Mouse (Mus musculus): ENCODE measurements around the gene Tmem212. TPM values are rescaled to one million over a fixed set of nuclear protein-coding genes. Genes with fewer than 3 reads are reported as not detected.
A peak's percentile ranks its signal among the peaks of the same experiment; 100 is the strongest.

Gene Tmem212
- polyA plus RNA-seq, 1 experiment from 2014 or later = 0.28 TPM

DNA sequence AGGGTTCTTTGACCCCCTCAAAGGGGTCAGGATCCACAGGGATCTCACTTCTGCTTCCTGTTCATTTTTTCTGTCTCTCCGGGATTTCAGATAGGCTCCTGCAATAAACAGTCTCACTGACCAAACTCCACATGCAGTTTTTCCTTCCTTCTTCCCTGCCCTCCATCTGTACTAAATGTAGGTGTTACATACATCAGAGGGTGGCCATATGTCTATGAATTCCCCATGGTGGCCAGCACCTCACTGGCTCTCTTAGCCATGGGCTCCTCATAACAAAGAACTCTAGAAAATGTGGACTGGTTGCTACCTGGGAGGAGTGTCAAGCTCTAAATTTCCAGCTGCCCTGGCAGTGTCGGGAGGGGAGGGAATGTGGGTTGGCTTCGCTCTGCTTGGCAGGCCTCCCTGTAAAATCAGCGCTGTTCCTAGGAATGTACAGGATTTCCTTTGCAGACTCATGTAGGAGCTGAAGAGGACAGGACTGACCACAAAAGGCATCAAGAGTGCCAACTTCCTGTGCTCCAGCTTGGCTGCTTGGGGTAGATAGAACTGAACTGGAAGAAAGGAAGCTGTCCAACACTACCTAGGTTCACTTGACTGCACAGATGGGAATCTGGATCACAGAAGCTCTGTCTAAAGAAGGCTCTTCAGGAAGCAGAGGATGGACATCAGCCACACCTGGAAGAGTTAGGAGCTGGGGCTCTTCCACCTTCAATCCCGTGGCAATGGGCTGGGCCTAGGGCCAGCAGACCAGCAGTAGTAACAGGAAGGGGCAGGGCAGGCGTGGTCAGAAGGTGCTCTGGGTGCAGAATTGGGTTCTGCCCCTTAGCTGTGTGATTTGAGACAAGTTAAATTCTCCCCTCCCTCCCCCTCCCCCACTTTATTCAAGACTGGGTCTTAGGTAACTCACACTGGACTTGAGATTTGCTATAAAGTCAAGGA lies 14.0 kb downstream of the Tmem212 start:
- peak; percentile 74 for DNase-seq (ENCODE audit: low spot score)
- peak overlapping the region; percentile 36 for H3K27ac ChIP-seq
- peak; percentile 40; the same call in 1 of the 2 replicates for ATAC-seq (replicated peaks; ENCODE audit: low FRiP score, low read depth)

DNA sequence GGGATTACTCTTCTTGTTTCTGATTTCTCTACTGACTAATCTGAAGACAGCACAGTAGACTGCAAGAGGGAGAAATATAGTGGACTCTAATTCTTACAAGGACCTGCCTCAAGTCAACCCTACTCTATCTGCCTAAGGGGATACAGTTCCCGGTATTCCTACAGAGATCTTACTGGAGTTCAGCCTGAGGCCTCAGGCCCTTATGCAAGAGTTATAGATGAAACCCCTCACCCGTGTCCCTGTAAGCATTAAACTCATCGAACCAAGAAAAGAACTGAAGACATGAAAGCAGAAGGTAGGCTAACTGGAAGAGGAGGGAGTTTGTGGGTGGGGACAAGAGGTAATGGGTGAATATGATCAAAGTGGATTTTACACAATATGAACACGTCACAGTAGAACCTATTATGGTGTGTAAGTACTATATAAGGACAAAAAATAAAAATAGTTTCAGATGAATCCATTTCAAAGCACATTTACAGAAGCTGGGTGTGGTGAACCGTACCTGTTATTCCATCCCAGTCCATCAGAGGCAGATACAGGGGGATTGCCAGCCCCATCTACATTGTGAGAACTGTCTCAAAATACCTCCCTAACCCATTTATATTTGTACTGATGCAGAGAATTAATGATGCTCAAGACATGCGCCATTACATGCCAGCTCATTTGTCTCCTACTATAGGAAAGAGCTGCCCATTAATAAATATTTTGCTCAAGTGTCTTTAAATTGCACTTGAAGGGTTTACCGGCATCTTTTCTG lies 17.1 kb downstream of the Tmem212 start:
- no peaks in the 10 kb centered on the region for H3K9me3 ChIP-seq (replicated peaks; ENCODE audit: low read length)
- H3K4me2 ChIP-seq (ENCODE audit: low read length) = no peak overlapping the region
- H3K4me3 ChIP-seq (replicated peaks; ENCODE audit: low read depth, low read length) = no peak overlapping the region
- ATAC-seq (replicated peaks; ENCODE audit: low FRiP score, low read depth) (peak; percentile 50), DNase-seq (ENCODE audit: low spot score) (peak; percentile 68)
- H3K27me3 ChIP-seq (ENCODE audit: insufficient read depth, low read length) = no peaks in the 10 kb centered on the region
- no peaks in the 10 kb centered on the region for H3K36me3 ChIP-seq (ENCODE audit: insufficient read depth, low read length)
- H3K9ac ChIP-seq (ENCODE audit: low read depth, low read length) = no peak overlapping the region
- WGBS = 36% methylated on average over 7 of the region's 7 CpGs
- no peaks in the 10 kb centered on the region for H3K4me1 ChIP-seq (replicated peaks; ENCODE audit: insufficient read depth, low read length)
- 0 out of 2 replicates have a peak overlapping the region, but pooled peaks have one; percentile 25 for H3K27ac ChIP-seq
- TF ChIP-seq CTCF (IDR thresholded peaks at IDR 0.05; ENCODE audit: low read depth) = no peak

More for the DNA sequence above, 14.0 kb downstream of the Tmem212 start:
- Histone ChIP-seq H3K9me3 (replicated peaks; ENCODE audit: low read length) (no peaks in the 10 kb centered on the region), H3K27me3 (ENCODE audit: insufficient read depth, low read length) (no peaks in the 10 kb centered on the region), H3K4me2 (ENCODE audit: low read length) (no peak overlapping the region), H3K9ac (ENCODE audit: low read depth, low read length) (no peak overlapping the region), H3K4me1 (replicated peaks; ENCODE audit: insufficient read depth, low read length) (no peaks in the 10 kb centered on the region), H3K36me3 (ENCODE audit: insufficient read depth, low read length) (no peaks in the 10 kb centered on the region), H3K4me3 (replicated peaks; ENCODE audit: low read depth, low read length) (no peak overlapping the region)
- no peak for TF ChIP-seq CTCF (IDR thresholded peaks at IDR 0.05; ENCODE audit: low read depth)
- WGBS = 43% methylated on average over 6 of the region's 6 CpGs

DNA sequence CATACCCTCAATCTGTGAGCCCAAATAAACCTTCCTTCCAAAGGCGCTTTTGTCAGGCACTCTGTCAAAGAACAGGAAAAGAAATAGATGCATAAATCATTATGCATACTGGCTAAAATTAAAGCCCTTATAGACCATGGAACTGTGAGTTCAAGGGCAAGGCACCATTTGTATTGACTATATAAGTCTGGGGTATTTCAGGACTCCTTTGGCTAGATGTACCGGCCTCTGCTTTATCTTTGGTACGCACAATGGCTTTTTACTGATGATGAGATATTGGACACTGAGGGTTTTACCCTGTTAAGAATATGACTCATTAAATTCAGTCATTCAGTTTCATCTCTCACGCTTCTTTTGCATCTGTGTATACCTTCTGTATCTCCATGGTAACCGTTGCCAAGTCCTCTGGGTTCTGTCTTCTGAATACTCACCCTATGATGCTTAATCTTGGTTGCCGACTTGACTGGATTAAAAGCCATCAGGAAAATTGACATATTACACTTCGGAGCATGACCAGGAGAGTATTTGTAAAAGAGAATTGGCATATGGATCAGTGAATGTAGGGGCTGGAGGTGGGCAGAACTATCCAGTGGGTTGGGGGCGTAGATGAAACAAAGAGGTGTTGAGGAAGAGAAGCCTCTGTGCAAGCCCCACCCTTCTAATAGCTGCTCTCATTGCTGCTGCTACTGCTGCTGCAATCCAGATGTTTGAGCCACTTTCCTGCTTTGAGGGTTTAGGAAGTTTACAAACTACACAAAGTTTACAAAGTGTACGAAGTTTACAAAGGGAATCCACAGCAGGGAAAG lies 22.7 kb downstream of the Tmem212 start:
- no peak for TF ChIP-seq CTCF (IDR thresholded peaks at IDR 0.05; ENCODE audit: low read depth)
- Histone ChIP-seq H3K27ac (no peak overlapping the region), H3K36me3 (ENCODE audit: insufficient read depth, low read length) (no peaks in the 10 kb centered on the region), H3K9ac (ENCODE audit: low read depth, low read length) (no peak overlapping the region), H3K4me3 (replicated peaks; ENCODE audit: low read depth, low read length) (no peak overlapping the region), H3K9me3 (replicated peaks; ENCODE audit: low read length) (no peaks in the 10 kb centered on the region), H3K4me2 (ENCODE audit: low read length) (no peak overlapping the region), H3K4me1 (replicated peaks; ENCODE audit: insufficient read depth, low read length) (no peaks in the 10 kb centered on the region), H3K27me3 (ENCODE audit: insufficient read depth, low read length) (no peaks in the 10 kb centered on the region)
- ATAC-seq (replicated peaks; ENCODE audit: low FRiP score, low read depth) (no peak), DNase-seq (ENCODE audit: low spot score) (no peak)
- WGBS = 80% methylated on average over 9 of the region's 9 CpGs

DNA sequence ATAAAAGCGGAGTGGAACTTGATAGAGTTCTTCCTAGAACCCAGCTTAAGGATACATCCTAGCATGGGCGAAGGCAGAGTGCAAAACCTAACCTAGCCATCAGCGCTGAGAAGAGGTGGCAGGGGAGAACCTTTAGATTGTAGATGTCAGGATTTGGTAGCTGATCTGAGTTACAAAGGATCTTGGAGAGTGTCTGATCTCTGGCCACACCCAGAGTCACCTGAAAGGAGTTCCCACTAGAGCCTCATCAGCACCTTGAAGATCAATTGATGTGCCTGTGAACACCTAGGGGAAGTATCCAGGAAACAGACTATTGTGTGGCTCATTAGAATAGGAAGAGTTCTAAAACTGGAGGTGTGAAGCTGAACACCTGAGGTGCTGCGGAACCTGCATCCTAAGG lies 23.7 kb downstream of the Tmem212 start:
- WGBS = 95% methylated on average over 4 of the region's 4 CpGs
- DNase-seq (ENCODE audit: low spot score) = no peak
- no peaks in the 10 kb centered on the region for H3K9me3 ChIP-seq (replicated peaks; ENCODE audit: low read length)

DNA sequence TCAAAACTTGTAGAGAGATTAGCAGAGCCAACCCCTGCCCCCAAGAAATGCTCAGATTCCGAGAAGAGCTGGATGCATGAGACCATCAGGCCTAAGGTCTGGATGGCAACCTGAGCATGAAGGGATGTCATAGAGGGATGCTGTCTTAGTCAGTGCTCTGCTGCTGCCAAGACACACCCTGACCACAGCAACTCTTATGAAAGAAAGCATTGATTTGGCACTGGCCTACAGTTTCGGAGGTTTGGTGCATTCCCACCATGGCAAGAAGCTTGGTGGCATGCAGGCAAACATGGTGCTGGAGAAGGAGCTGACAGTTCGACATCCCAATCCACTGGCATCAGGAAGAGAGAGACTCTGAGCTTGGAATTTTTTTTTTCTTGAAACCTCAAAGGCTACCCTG lies 24.3 kb downstream of the Tmem212 start:
- H3K36me3 ChIP-seq (ENCODE audit: insufficient read depth, low read length) = no peaks in the 10 kb centered on the region
- no peak overlapping the region for H3K4me2 ChIP-seq (ENCODE audit: low read length)
- no peak overlapping the region for H3K9ac ChIP-seq (ENCODE audit: low read depth, low read length)
- no peaks in the 10 kb centered on the region for H3K4me1 ChIP-seq (replicated peaks; ENCODE audit: insufficient read depth, low read length)
- ATAC-seq (replicated peaks; ENCODE audit: low FRiP score, low read depth) (no peak), DNase-seq (ENCODE audit: low spot score) (no peak)
- WGBS = 91% methylated on average over 3 of the region's 3 CpGs
- no peak overlapping the region for H3K27ac ChIP-seq
- H3K4me3 ChIP-seq (replicated peaks; ENCODE audit: low read depth, low read length) = no peak overlapping the region
- H3K9me3 ChIP-seq (replicated peaks; ENCODE audit: low read length) = no peaks in the 10 kb centered on the region
- H3K27me3 ChIP-seq (ENCODE audit: insufficient read depth, low read length) = no peaks in the 10 kb centered on the region
- no peak for TF ChIP-seq CTCF (IDR thresholded peaks at IDR 0.05; ENCODE audit: low read depth)

More for the DNA sequence above, 23.7 kb downstream of the Tmem212 start:
- Histone ChIP-seq H3K4me3 (replicated peaks; ENCODE audit: low read depth, low read length) (no peak overlapping the region), H3K4me2 (ENCODE audit: low read length) (no peak overlapping the region), H3K27ac (no peak overlapping the region), H3K36me3 (ENCODE audit: insufficient read depth, low read length) (no peaks in the 10 kb centered on the region), H3K4me1 (replicated peaks; ENCODE audit: insufficient read depth, low read length) (no peaks in the 10 kb centered on the region), H3K9ac (ENCODE audit: low read depth, low read length) (no peak overlapping the region), H3K27me3 (ENCODE audit: insufficient read depth, low read length) (no peaks in the 10 kb centered on the region)
- ATAC-seq (replicated peaks; ENCODE audit: low FRiP score, low read depth) = no peak
- TF ChIP-seq CTCF (IDR thresholded peaks at IDR 0.05; ENCODE audit: low read depth) = no peak

DNA sequence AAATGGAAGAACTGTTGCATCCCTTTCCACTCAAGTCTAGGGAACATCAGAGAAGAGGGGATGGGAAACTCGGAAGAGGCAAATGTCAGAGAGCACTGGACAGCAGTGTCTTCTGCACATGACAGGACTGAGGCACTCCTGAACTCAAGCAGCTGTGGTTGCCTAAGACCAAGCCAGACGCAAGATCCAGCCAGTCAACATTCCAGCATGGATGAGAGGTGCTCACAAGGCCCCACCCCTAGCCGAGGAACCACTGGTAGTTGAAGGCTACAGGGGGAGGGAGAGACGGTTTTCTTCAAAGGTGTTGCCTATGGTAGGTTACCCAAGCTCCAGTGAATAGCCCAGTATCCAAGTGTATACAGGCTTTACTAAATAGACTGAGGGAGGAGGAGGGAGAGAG lies 24.8 kb downstream of the Tmem212 start:
- 76% methylated on average over 4 of the region's 4 CpGs for WGBS

More for the DNA sequence above, 24.8 kb downstream of the Tmem212 start:
- Histone ChIP-seq H3K36me3 (ENCODE audit: insufficient read depth, low read length) (no peaks in the 10 kb centered on the region), H3K4me1 (replicated peaks; ENCODE audit: insufficient read depth, low read length) (no peaks in the 10 kb centered on the region), H3K4me3 (replicated peaks; ENCODE audit: low read depth, low read length) (no peak overlapping the region), H3K9me3 (replicated peaks; ENCODE audit: low read length) (no peaks in the 10 kb centered on the region), H3K27me3 (ENCODE audit: insufficient read depth, low read length) (no peaks in the 10 kb centered on the region), H3K4me2 (ENCODE audit: low read length) (no peak overlapping the region), H3K9ac (ENCODE audit: low read depth, low read length) (no peak overlapping the region), H3K27ac (no peak overlapping the region)
- ATAC-seq (replicated peaks; ENCODE audit: low FRiP score, low read depth) (no peak), DNase-seq (ENCODE audit: low spot score) (no peak)
- TF ChIP-seq CTCF (IDR thresholded peaks at IDR 0.05; ENCODE audit: low read depth) = no peak
